Mouse (Mus musculus) left cerebral cortex, adult 8-10 months (tissue): ENCODE measurements around the gene 4933415A04Rik. TPM values are rescaled to one million over a fixed set of nuclear protein-coding genes. Genes with fewer than 3 reads are reported as not detected.
A peak's percentile ranks its signal among the peaks of the same experiment; 100 is the strongest.

ENCODE experiments used
- DNase-seq, 2 experiments: peaks; one replicate each; pipeline ENCODE4 v3.0.0; 2022; ENCODE audit warnings: low spot score in 2 of 2
- total RNA-seq, 4 experiments: library from RNA; stranded (reverse); gene quantifications; 2 replicates each; pipeline ENCODE4 v1.2.4; 2022

Gene 4933415A04Rik
- total RNA-seq, result 1 to 10 TPM in 1 of 4 experiments, under 1 TPM in 3; 0.53 to 1.1 (median 0.86) TPM

GRCm38 (mm10) chr11:43586324-43587090 is at the start of gene 4933415A04Rik:
Gene 4933415A04Rik, plus strand, starts transcription at chr11:43587040.
- DNase-seq, result peak in 1 of 2 experiments; percentile 26

GRCm38 (mm10) chr11:43537074-43537473 is 49.8 kb upstream of the 4933415A04Rik start:
- DNase-seq, result no peak

- no peak for DNase-seq
Measured at GRCm38 (mm10) chr11:43539863-43540262, 47.0 kb upstream of the 4933415A04Rik start.

GRCm38 (mm10) chr11:43543711-43544466 is 43.0 kb upstream of the 4933415A04Rik start:
- DNase-seq, result no peak

- DNase-seq, result no peak
Measured at GRCm38 (mm10) chr11:43544819-43545218, 42.0 kb upstream of the 4933415A04Rik start.

GRCm38 (mm10) chr11:43545873-43546475 is 40.9 kb upstream of the 4933415A04Rik start:
- DNase-seq, result no peak

- no peak for DNase-seq
Measured at GRCm38 (mm10) chr11:43546678-43547077, 40.2 kb upstream of the 4933415A04Rik start.

GRCm38 (mm10) chr11:43548148-43548547 is 38.7 kb upstream of the 4933415A04Rik start:
- peak in 1 of 2 experiments; percentile 78 for DNase-seq

GRCm38 (mm10) chr11:43548657-43549435 is 38.0 kb upstream of the 4933415A04Rik start:
- no peak for DNase-seq

GRCm38 (mm10) chr11:43549701-43550100 is 37.1 kb upstream of the 4933415A04Rik start:
- no peak for DNase-seq

GRCm38 (mm10) chr11:43551756-43552155 is 35.1 kb upstream of the 4933415A04Rik start:
- DNase-seq, result no peak

- DNase-seq, result no peak
Measured at GRCm38 (mm10) chr11:43552675-43553074, 34.2 kb upstream of the 4933415A04Rik start.

- no peak for DNase-seq
Measured at GRCm38 (mm10) chr11:43556538-43556937, 30.3 kb upstream of the 4933415A04Rik start.

- peak in 1 of 2 experiments; percentile 82 for DNase-seq
Measured at GRCm38 (mm10) chr11:43559515-43560292, 27.1 kb upstream of the 4933415A04Rik start.

GRCm38 (mm10) chr11:43563654-43564244 is 23.1 kb upstream of the 4933415A04Rik start:
- no peak for DNase-seq

GRCm38 (mm10) chr11:43565414-43565813 is 21.4 kb upstream of the 4933415A04Rik start:
- DNase-seq, result no peak

GRCm38 (mm10) chr11:43565852-43566251 is 21.0 kb upstream of the 4933415A04Rik start:
- DNase-seq, result no peak

GRCm38 (mm10) chr11:43566696-43567095 is 20.1 kb upstream of the 4933415A04Rik start:
- DNase-seq, result no peak

- DNase-seq, result no peak
Measured at GRCm38 (mm10) chr11:43568263-43568662, 18.6 kb upstream of the 4933415A04Rik start.

- no peak for DNase-seq
Measured at GRCm38 (mm10) chr11:43569188-43569587, 17.7 kb upstream of the 4933415A04Rik start.
